Mouse (Mus musculus) spleen, embryonic (tissue): Measurements from ENCODE around the gene Ccdc33.

Experiments used
- CTCF ChIA-PET: fragments of 350-600 bp; sonication (Branson Sonifier 250); formaldehyde crosslinking; loops from one replicate; lab custom pipeline; 2022; lab: Charles Lee

The Ccdc33 gene

GRCm38 (mm10) chr9:58118671-58119070, at the start of gene Ccdc33:
Ccdc33 (minus strand) TSS chr9:58118823.
- CTCF ChIA-PET: no interaction called here

GRCm38 (mm10) chr9:58165779-58166178, 47.2 kb upstream of the Ccdc33 start:
- CTCF ChIA-PET: no interaction called here

- CTCF ChIA-PET: no interaction called here
Observed at GRCm38 (mm10) chr9:58163146-58163545, 44.5 kb upstream of the Ccdc33 start.

GRCm38 (mm10) chr9:58162173-58162572, 43.5 kb upstream of the Ccdc33 start:
- CTCF ChIA-PET: no interaction called here

GRCm38 (mm10) chr9:58160315-58160714, 41.7 kb upstream of the Ccdc33 start:
- CTCF ChIA-PET: no interaction called here

- CTCF ChIA-PET: no interaction called here
Observed at GRCm38 (mm10) chr9:58159855-58160254, 41.2 kb upstream of the Ccdc33 start.

GRCm38 (mm10) chr9:58158541-58159311, 40.1 kb upstream of the Ccdc33 start:
- CTCF ChIA-PET: interaction anchor here (0.6 kb wide), 1 partner anchor 499 kb away, joined by 4 read pairs; no protein-coding TSS in a partner anchor

GRCm38 (mm10) chr9:58157838-58158237, 39.2 kb upstream of the Ccdc33 start:
- CTCF ChIA-PET: interaction anchor here (0.6 kb wide), 1 partner anchor 499 kb away, joined by 4 read pairs; no protein-coding TSS in a partner anchor

- CTCF ChIA-PET: no interaction called here
Observed at GRCm38 (mm10) chr9:58156819-58157560, 38.4 kb upstream of the Ccdc33 start.

GRCm38 (mm10) chr9:58155366-58155765, 36.7 kb upstream of the Ccdc33 start:
- CTCF ChIA-PET: no interaction called here

- CTCF ChIA-PET: no interaction called here
Observed at GRCm38 (mm10) chr9:58153095-58153494, 34.5 kb upstream of the Ccdc33 start.

GRCm38 (mm10) chr9:58150733-58151361, 32.2 kb upstream of the Ccdc33 start:
- CTCF ChIA-PET: no interaction called here

GRCm38 (mm10) chr9:58148806-58149205, 30.2 kb upstream of the Ccdc33 start:
- CTCF ChIA-PET: no interaction called here

- CTCF ChIA-PET: no interaction called here
Observed at GRCm38 (mm10) chr9:58145417-58145816, 26.8 kb upstream of the Ccdc33 start.

GRCm38 (mm10) chr9:58144664-58145063, 26.0 kb upstream of the Ccdc33 start:
- CTCF ChIA-PET: no interaction called here

GRCm38 (mm10) chr9:58143419-58143818, 24.8 kb upstream of the Ccdc33 start:
- CTCF ChIA-PET: no interaction called here

- CTCF ChIA-PET: no interaction called here
Observed at GRCm38 (mm10) chr9:58139947-58140346, 21.3 kb upstream of the Ccdc33 start.

- CTCF ChIA-PET: no interaction called here
Observed at GRCm38 (mm10) chr9:58135921-58136321, 17.3 kb upstream of the Ccdc33 start.

- CTCF ChIA-PET: no interaction called here
Observed at GRCm38 (mm10) chr9:58134906-58135305, 16.3 kb upstream of the Ccdc33 start.

GRCm38 (mm10) chr9:58133893-58134884, 15.6 kb upstream of the Ccdc33 start:
- CTCF ChIA-PET: no interaction called here

GRCm38 (mm10) chr9:58131735-58132134, 13.1 kb upstream of the Ccdc33 start:
- CTCF ChIA-PET: no interaction called here
